Comparison of ENCODE assay signal across 7 mouse cellular contexts in the genomic region with DNA sequence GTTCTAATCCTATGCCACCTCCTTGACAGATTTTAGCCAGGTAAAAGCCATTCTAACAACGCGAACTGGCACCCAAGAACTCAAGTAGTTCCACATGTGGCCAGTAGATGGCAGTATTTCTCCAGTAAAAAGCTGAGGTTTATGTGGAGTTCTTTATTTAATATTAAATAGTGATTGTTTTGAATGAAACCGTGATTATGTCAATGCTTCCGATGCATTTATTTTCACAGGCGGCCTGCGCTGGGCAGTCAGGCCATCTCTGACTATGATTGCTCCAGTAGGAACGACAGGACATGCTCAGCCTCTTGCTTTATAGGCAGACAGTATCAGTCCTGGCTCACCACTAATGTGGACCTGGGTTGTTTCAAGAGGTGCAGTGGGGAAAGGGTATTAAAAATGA. TPM values are rescaled to one million over a fixed set of nuclear protein-coding genes. Genes with fewer than 3 reads are reported as not detected.
A peak's percentile ranks its signal among the peaks of the same experiment; 100 is the strongest.
DNase-seq lines count a peak whose midpoint lies in the region; ATAC-seq and TF ChIP-seq lines count a peak whose summit lies in the region.

No protein-coding gene starts in this region.

- H3K27ac ChIP-seq in spleen, adult 2 months (ENCODE audit: insufficient read depth, low read length): no peak overlapping the region
- H3K27ac ChIP-seq in forebrain, embryonic 13.5 days: no peak overlapping the region
- no peak overlapping the region for H3K27ac ChIP-seq in intestine, postnatal 0 days (ENCODE audit: low read depth, low read length)

- no peaks in the 10 kb centered on the region for H3K27me3 ChIP-seq in spleen, adult 2 months (ENCODE audit: control insufficient read depth, insufficient read depth, low read length)
- peaks cover 7% of the 10 kb centered on the region for H3K27me3 ChIP-seq in forebrain, embryonic 13.5 days
- H3K27me3 ChIP-seq in intestine, postnatal 0 days (replicated peaks; ENCODE audit: control insufficient read depth, insufficient read depth, low read length): no peaks in the 10 kb centered on the region

- WGBS in spleen, adult 2 months: 7% methylated on average over 7 of the region's 7 CpGs
- 7% methylated on average over 7 of the region's 7 CpGs for WGBS in forebrain, embryonic 13.5 days
- WGBS in intestine, postnatal 0 days: 3% methylated on average over 7 of the region's 7 CpGs
- 4% methylated on average over 7 of the region's 7 CpGs for WGBS in lung, adult 2 months

- no peaks in the 10 kb centered on the region for H3K9me3 ChIP-seq in forebrain, embryonic 13.5 days (replicated peaks)
- H3K9me3 ChIP-seq in intestine, postnatal 0 days (ENCODE audit: control insufficient read depth): no peaks in the 10 kb centered on the region

- no peak overlapping the region for H3K4me3 ChIP-seq in spleen, adult 2 months (ENCODE audit: extremely low read depth, insufficient read depth, insufficient read length)
- H3K4me3 ChIP-seq in forebrain, embryonic 13.5 days: 0 out of 2 replicates have a peak overlapping the region, but pooled peaks have one; percentile 9
- no peak overlapping the region for H3K4me3 ChIP-seq in intestine, postnatal 0 days (ENCODE audit: low read depth, low read length)
- H3K4me3 ChIP-seq in lung, adult 2 months (replicated peaks; ENCODE audit: extremely low read depth, low read depth, low read length): no peak overlapping the region

- TF ChIP-seq POLR2A in spleen, adult 2 months (IDR thresholded peaks at IDR 0.05; ENCODE audit: low read depth, low read length): no peak
- TF ChIP-seq POLR2A in lung, adult 2 months (IDR thresholded peaks at IDR 0.05; ENCODE audit: borderline replicate concordance, extremely low read depth, low read depth, low read length): no peak

- DNase-seq in spleen, adult 2 months (ENCODE audit: low read depth in 1 of 2, low spot score in 2 of 2): peak in 1 of 2 experiments; percentile 17
- no peak for DNase-seq in spleen, postnatal 4 days (ENCODE audit: low spot score in 2 of 2)
- peak; percentile 46 for DNase-seq in brain, adult 2 months (ENCODE audit: low read depth, low spot score)
- peak; percentile 40 for DNase-seq in lung, adult 2 months
- peak; percentile 67 for DNase-seq in retina, postnatal 1 day

- 0 out of 2 replicates have a peak, but pooled peaks have one; percentile 25 for ATAC-seq in forebrain, embryonic 13.5 days
- no peak for ATAC-seq in intestine, postnatal 0 days

- peak overlapping the region; percentile 53 for H3K4me2 ChIP-seq in forebrain, embryonic 13.5 days
- H3K4me2 ChIP-seq in intestine, postnatal 0 days (replicated peaks; ENCODE audit: low read depth): 0 out of 2 replicates have a peak overlapping the region, but pooled peaks have one; percentile 14

- no peaks in the 10 kb centered on the region for H3K4me1 ChIP-seq in spleen, adult 2 months (ENCODE audit: control insufficient read depth, insufficient read depth, insufficient read length)
- peaks cover 3% of the 10 kb centered on the region; the same call in 1 of the 2 replicates for H3K4me1 ChIP-seq in forebrain, embryonic 13.5 days
- H3K4me1 ChIP-seq in intestine, postnatal 0 days (replicated peaks; ENCODE audit: control insufficient read depth, insufficient read depth, low read length): no peaks in the 10 kb centered on the region
- H3K4me1 ChIP-seq in lung, adult 2 months (ENCODE audit: control insufficient read depth, insufficient read depth, low read length): no peaks in the 10 kb centered on the region

- H3K36me3 ChIP-seq in spleen, adult 2 months (ENCODE audit: control insufficient read depth, insufficient read depth, low read length): no peaks in the 10 kb centered on the region
- H3K36me3 ChIP-seq in forebrain, embryonic 13.5 days (ENCODE audit: poor library complexity, severe bottlenecking): no peaks in the 10 kb centered on the region
- H3K36me3 ChIP-seq in intestine, postnatal 0 days (ENCODE audit: control insufficient read depth, insufficient read depth): no peaks in the 10 kb centered on the region

- no peak overlapping the region for H3K9ac ChIP-seq in forebrain, embryonic 13.5 days
- no peak overlapping the region for H3K9ac ChIP-seq in intestine, postnatal 0 days (ENCODE audit: low read depth, low read length)

- 0 out of 2 replicates have a peak, but pooled peaks have one; percentile 4 for TF ChIP-seq CTCF in spleen, adult 2 months (IDR thresholded peaks at IDR 0.05; ENCODE audit: extremely low read depth, insufficient read depth, insufficient read length, insufficient replicate concordance)
- peak; percentile 74 for TF ChIP-seq CTCF in intestine, postnatal 0 days (IDR thresholded peaks at IDR 0.05; ENCODE audit: low read depth)
- no peak for TF ChIP-seq CTCF in lung, adult 2 months (IDR thresholded peaks at IDR 0.05; ENCODE audit: insufficient read depth, low read length)

RNA-seq across cellular contexts. Expression of a gene that starts 5.6 kb away (rescaled TPM):
- polyA plus RNA-seq in spleen, adult 2 months (2012; rRNA removed): not detected in 2 replicates
- polyA plus RNA-seq in forebrain, embryonic 13.5 days (2015; fragmentation: Nextera tagmentation; extraction: Ambion mirVana): 0.24 and 0.37 TPM in 2 replicates
- 4.1 and 5.1 TPM in 2 replicates for polyA plus RNA-seq in intestine, postnatal 0 days (2015; fragmentation: Nextera tagmentation; extraction: Ambion mirVana)
- polyA plus RNA-seq in lung, adult 2 months (2012; rRNA removed): 1.9 and 2.8 TPM in 2 replicates

Comparison
In these comparisons a context has a peak if more than half of its experiments do, and no peak if none do; other contexts are left out.
1. DNase-seq: peak in brain, adult 2 months (single experiment), lung, adult 2 months (single experiment) and retina, postnatal 1 day (single experiment); none in spleen, postnatal 4 days (0 of 2).